Mouse (Mus musculus) hindbrain, embryonic 11.5 days (tissue): Measurements from ENCODE around the gene Ly6g6e. TPM values are rescaled to one million over a fixed set of nuclear protein-coding genes. Genes with fewer than 3 reads are reported as not detected.
A peak's percentile ranks its signal among the peaks of the same experiment; 100 is the strongest.

Experiments used
- ATAC-seq: fragments of 200-750 bp; cut with Nextera tagmentation; 2 replicates; pipeline ENCODE4 v1.8.0; 2017; ENCODE audit warnings: mild to moderate bottlenecking, moderate TSS enrichment, moderate library complexity; ENCODE audit not compliant: low FRiP score
- DNase-seq: peaks from one replicate; pipeline ENCODE4 v3.0.0-alpha.2; 2015; ENCODE audit warnings: low spot score
- H3K27ac ChIP-seq: fragments of 300-500 bp; sonication (generic); 2 replicates; pipeline ENCODE4 v1.5.1; 2014; ENCODE audit warnings: mild to moderate bottlenecking, low read depth, low read length
- H3K27me3 ChIP-seq: fragments of 300-500 bp; sonication (generic); 2 replicates; pipeline ENCODE4 v1.6.1; 2014; ENCODE audit warnings: mild to moderate bottlenecking, low read length, moderate library complexity, mixed read lengths; ENCODE audit not compliant: control insufficient read depth, insufficient read depth
- H3K36me3 ChIP-seq: fragments of 300-500 bp; sonication (generic); 2 replicates; pipeline ENCODE4 v1.6.1; 2014; ENCODE audit warnings: mild to moderate bottlenecking, low read length, moderate library complexity, mixed read lengths; ENCODE audit not compliant: control insufficient read depth, insufficient read depth
- H3K4me1 ChIP-seq: fragments of 300-500 bp; sonication (generic); replicated peaks from 2 replicates; pipeline ENCODE4 v1.6.1; 2014; ENCODE audit warnings: low read length, mixed read lengths; ENCODE audit not compliant: control insufficient read depth, insufficient read depth
- H3K4me2 ChIP-seq: fragments of 300-500 bp; sonication (generic); replicated peaks from 2 replicates; pipeline ENCODE4 v1.6.1; 2014; ENCODE audit warnings: mild to moderate bottlenecking, low read depth, low read length
- H3K4me3 ChIP-seq: fragments of 300-500 bp; sonication (generic); 2 replicates; pipeline ENCODE4 v1.5.1; 2014; ENCODE audit warnings: low read depth, low read length
- H3K9ac ChIP-seq: fragments of 300-500 bp; sonication (generic); 2 replicates; pipeline ENCODE4 v1.6.1; 2014; ENCODE audit warnings: low read depth, low read length
- H3K9me3 ChIP-seq: fragments of 300-500 bp; sonication (generic); 2 replicates; pipeline ENCODE4 v1.6.1; 2016; ENCODE audit warnings: low read length; ENCODE audit not compliant: control insufficient read depth
- WGBS: fragments of 180-500 bp; shearing (Covaris S2); extraction: QIAGEN DNeasy Blood & Tissue Kit; methylation state at CpG from one replicate; pipeline ENCODE4 v1.1.7; 2014; 5-methylcytosine and 5-hydroxymethylcytosine counted together
- polyA plus RNA-seq: library from polyadenylated mRNA; unstranded; fragments of >200 nt; fragmentation: Nextera tagmentation; extraction: Ambion mirVana; gene quantifications from 2 replicates; pipeline ENCODE4 v1.2.1, GENCODE M21; 2014

The Ly6g6e gene
- polyA plus RNA-seq, 1 experiment from 2014 or later: 0.42 TPM

GRCm38 (mm10) chr17:35034896-35035295, 41.8 kb upstream of the Ly6g6e start:
- Histone ChIP-seq H3K27me3 (no peaks in the 10 kb centered on the region), H3K4me1 (peaks cover 4% of the 10 kb centered on the region; the same call in 1 of the 2 replicates), H3K27ac (no peak overlapping the region), H3K9me3 (no peaks in the 10 kb centered on the region), H3K4me2 (no peak overlapping the region), H3K9ac (no peak overlapping the region), H3K36me3 (no peaks in the 10 kb centered on the region), H3K4me3 (no peak overlapping the region)
- 81% methylated on average over 6 of the region's 6 CpGs for WGBS
- no peak for ATAC-seq
- no peak for DNase-seq

GRCm38 (mm10) chr17:35039121-35039873, 37.4 kb upstream of the Ly6g6e start:
- H3K27ac ChIP-seq: no peak overlapping the region
- no peak for DNase-seq
- no peaks in the 10 kb centered on the region for H3K36me3 ChIP-seq
- 86% methylated on average over 11 of the region's 11 CpGs for WGBS
- H3K9me3 ChIP-seq: no peaks in the 10 kb centered on the region
- no peaks in the 10 kb centered on the region for H3K27me3 ChIP-seq
- H3K4me3 ChIP-seq: no peak overlapping the region
- ATAC-seq: no peak
- no peak overlapping the region for H3K4me2 ChIP-seq
- H3K4me1 ChIP-seq: no peaks in the 10 kb centered on the region
- no peak overlapping the region for H3K9ac ChIP-seq

GRCm38 (mm10) chr17:35043794-35044193, 32.9 kb upstream of the Ly6g6e start:
- no peak for ATAC-seq
- no peak overlapping the region for H3K27ac ChIP-seq
- no peak overlapping the region for H3K9ac ChIP-seq
- no peaks in the 10 kb centered on the region for H3K36me3 ChIP-seq
- no peaks in the 10 kb centered on the region for H3K4me1 ChIP-seq
- DNase-seq: no peak
- H3K9me3 ChIP-seq: no peaks in the 10 kb centered on the region
- H3K4me2 ChIP-seq: no peak overlapping the region
- 89% methylated on average over 4 of the region's 4 CpGs for WGBS
- no peaks in the 10 kb centered on the region for H3K27me3 ChIP-seq
- H3K4me3 ChIP-seq: no peak overlapping the region

- no peaks in the 10 kb centered on the region; the same call in 1 of the 2 replicates for H3K4me1 ChIP-seq
- 86% methylated on average over 7 of the region's 7 CpGs for WGBS
- H3K27ac ChIP-seq: no peak overlapping the region
Observed at GRCm38 (mm10) chr17:35044904-35045806, 31.5 kb upstream of the Ly6g6e start.

GRCm38 (mm10) chr17:35045807-35046680, 30.7 kb upstream of the Ly6g6e start:
- WGBS: 5% methylated on average over 39 of the region's 48 CpGs
- Histone ChIP-seq H3K36me3 (no peaks in the 10 kb centered on the region), H3K9me3 (no peaks in the 10 kb centered on the region), H3K27ac (peak overlapping the region; percentile 70), H3K4me3 (peak overlapping the region; percentile 49), H3K27me3 (no peaks in the 10 kb centered on the region), H3K4me2 (peak overlapping the region; percentile 92), H3K4me1 (no peaks in the 10 kb centered on the region; the same call in 1 of the 2 replicates), H3K9ac (peak overlapping the region; percentile 76)
- ATAC-seq: peak; percentile 73
- no peak for DNase-seq

More at GRCm38 (mm10) chr17:35044904-35045806, 31.5 kb upstream of the Ly6g6e start:
- DNase-seq (no peak), ATAC-seq (no peak)
- Histone ChIP-seq H3K4me2 (peak overlapping the region; percentile 92; the same call in 1 of the 2 replicates), H3K36me3 (no peaks in the 10 kb centered on the region), H3K27me3 (no peaks in the 10 kb centered on the region), H3K9me3 (no peaks in the 10 kb centered on the region), H3K4me3 (no peak overlapping the region), H3K9ac (no peak overlapping the region; the same call in 1 of the 2 replicates)

GRCm38 (mm10) chr17:35046681-35047455, 29.8 kb upstream of the Ly6g6e start, which contains the start of gene Msh5:
Msh5 (minus strand) TSS chr17:35046745.
- Histone ChIP-seq H3K27ac (peak within 1 kb of the TSS; percentile 70), H3K4me3 (peak within 1 kb of the TSS; percentile 49), H3K9ac (peak within 1 kb of the TSS; percentile 76), H3K4me1 (peaks cover 4% of the 10 kb centered on the region; the same call in 1 of the 2 replicates), H3K36me3 (no peaks in the 10 kb centered on the region), H3K27me3 (no peaks in the 10 kb centered on the region), H3K9me3 (no peaks in the 10 kb centered on the region), H3K4me2 (peak within 1 kb of the TSS; percentile 92)
- ATAC-seq (peak; percentile 98), DNase-seq (peak; percentile 100)
- 3% methylated on average over 31 of the region's 33 CpGs for WGBS

- no peak overlapping the region for H3K4me2 ChIP-seq
- H3K4me3 ChIP-seq: no peak overlapping the region
- no peaks in the 10 kb centered on the region for H3K27me3 ChIP-seq
- no peaks in the 10 kb centered on the region for H3K36me3 ChIP-seq
- WGBS: 58% methylated on average over 1 of the region's 1 CpGs
- DNase-seq (no peak), ATAC-seq (no peak)
- H3K27ac ChIP-seq: no peak overlapping the region
- peaks cover 4% of the 10 kb centered on the region; the same call in 1 of the 2 replicates for H3K4me1 ChIP-seq
- H3K9ac ChIP-seq: no peak overlapping the region
- no peaks in the 10 kb centered on the region for H3K9me3 ChIP-seq
Observed at GRCm38 (mm10) chr17:35047688-35048087, 29.0 kb upstream of the Ly6g6e start.
